Mouse (Mus musculus): ENCODE results near the gene Galnt7. TPM values are rescaled to one million over a fixed set of nuclear protein-coding genes. Genes with fewer than 3 reads are reported as not detected.
"Not testable (repeated sequence)": the region's sequence is repeated elsewhere in the genome, so short reads cannot be mapped to it uniquely, and the experiment has no call there.

Gene Galnt7
- polyA plus RNA-seq, 1 experiment from 2014 or later: 10.0 TPM

- H3K4me1 ChIP-seq: peaks cover 34% of the 10 kb centered on the region
- H3K27me3 ChIP-seq (replicated peaks): no peaks in the 10 kb centered on the region
- WGBS (ENCODE audit: insufficient replicate concordance): 74% methylated on average over 4 of the region's 4 CpGs
- no peak overlapping the region for H3K4me3 ChIP-seq
- H3K36me3 ChIP-seq: peaks cover 11% of the 10 kb centered on the region
- H3K9me3 ChIP-seq (replicated peaks): no peaks in the 10 kb centered on the region
- no peak for ATAC-seq
- no peak overlapping the region for H3K27ac ChIP-seq
- H3K9ac ChIP-seq: no peak overlapping the region
- no peak overlapping the region for H3K4me2 ChIP-seq
Observed at GRCm38 (mm10) chr8:57508657-57509056, 144.2 kb downstream of the Galnt7 start.

- Histone ChIP-seq H3K9ac (no peak overlapping the region), H3K4me1 (peaks cover 31% of the 10 kb centered on the region), H3K9me3 (replicated peaks) (no peaks in the 10 kb centered on the region), H3K4me3 (no peak overlapping the region), H3K27me3 (replicated peaks) (no peaks in the 10 kb centered on the region), H3K4me2 (0 out of 2 replicates have a peak overlapping the region, but pooled peaks have one; percentile 1), H3K36me3 (peaks cover under 1% of the 10 kb centered on the region; the same call in 1 of the 2 replicates), H3K27ac (no peak overlapping the region)
- 78% methylated on average over 4 of the region's 4 CpGs for WGBS (ENCODE audit: insufficient replicate concordance)
- no peak for ATAC-seq
Observed at GRCm38 (mm10) chr8:57507556-57508063, 145.2 kb downstream of the Galnt7 start.

- peak overlapping the region; percentile 47 for H3K4me2 ChIP-seq
- not testable (repeated sequence) for H3K27me3 ChIP-seq (replicated peaks); H3K4me3 ChIP-seq; H3K9me3 ChIP-seq (replicated peaks); H3K36me3 ChIP-seq
- peak; percentile 48; the same call in 1 of the 2 replicates for ATAC-seq
- peak overlapping the region; percentile 32; the same call in 1 of the 2 replicates for H3K27ac ChIP-seq
- 56% methylated on average over 1 of the region's 1 CpGs for WGBS (ENCODE audit: insufficient replicate concordance)
- peak overlapping the region; percentile 2; the same call in 1 of the 2 replicates for H3K9ac ChIP-seq
- H3K4me1 ChIP-seq: peaks cover 29% of the 10 kb centered on the region
Observed at GRCm38 (mm10) chr8:57505500-57505899, 147.3 kb downstream of the Galnt7 start.

- Histone ChIP-seq H3K27me3 (replicated peaks) (no peaks in the 10 kb centered on the region), H3K27ac (no peak overlapping the region), H3K9me3 (replicated peaks) (no peaks in the 10 kb centered on the region), H3K36me3 (no peaks in the 10 kb centered on the region), H3K4me1 (peaks cover 22% of the 10 kb centered on the region), H3K4me3 (no peak overlapping the region), H3K9ac (no peak overlapping the region), H3K4me2 (no peak overlapping the region)
- ATAC-seq: peak; percentile 60
- 41% methylated on average over 5 of the region's 5 CpGs for WGBS (ENCODE audit: insufficient replicate concordance)
Observed at GRCm38 (mm10) chr8:57503641-57504040, 149.2 kb downstream of the Galnt7 start.

- Histone ChIP-seq H3K27me3 (replicated peaks) (no peaks in the 10 kb centered on the region), H3K4me3 (no peak overlapping the region), H3K27ac (no peak overlapping the region)
Observed at GRCm38 (mm10) chr8:57498847-57499511, 153.9 kb downstream of the Galnt7 start.

GRCm38 (mm10) chr8:57498494-57498846, 154.4 kb downstream of the Galnt7 start:
- no peak for ATAC-seq
- Histone ChIP-seq H3K4me1 (no peaks in the 10 kb centered on the region), H3K4me2 (no peak overlapping the region), H3K9ac (no peak overlapping the region), H3K9me3 (replicated peaks) (no peaks in the 10 kb centered on the region), H3K27ac (no peak overlapping the region), H3K27me3 (replicated peaks) (no peaks in the 10 kb centered on the region), H3K4me3 (no peak overlapping the region), H3K36me3 (no peaks in the 10 kb centered on the region)
- WGBS (ENCODE audit: insufficient replicate concordance): 71% methylated on average over 8 of the region's 8 CpGs

More at GRCm38 (mm10) chr8:57498847-57499511, 153.9 kb downstream of the Galnt7 start:
- Histone ChIP-seq H3K4me1 (no peaks in the 10 kb centered on the region), H3K9me3 (replicated peaks) (no peaks in the 10 kb centered on the region), H3K4me2 (no peak overlapping the region), H3K9ac (no peak overlapping the region), H3K36me3 (no peaks in the 10 kb centered on the region)
- no peak for ATAC-seq
- 71% methylated on average over 17 of the region's 17 CpGs for WGBS (ENCODE audit: insufficient replicate concordance)

- Histone ChIP-seq H3K27me3 (replicated peaks) (no peaks in the 10 kb centered on the region), H3K36me3 (no peaks in the 10 kb centered on the region), H3K4me1 (peaks cover 27% of the 10 kb centered on the region), H3K9ac (no peak overlapping the region), H3K4me2 (no peak overlapping the region), H3K27ac (no peak overlapping the region), H3K4me3 (no peak overlapping the region), H3K9me3 (replicated peaks) (no peaks in the 10 kb centered on the region)
- no peak for ATAC-seq
- 49% methylated on average over 4 of the region's 4 CpGs for WGBS (ENCODE audit: insufficient replicate concordance)
Observed at GRCm38 (mm10) chr8:57491873-57492272, 161.0 kb downstream of the Galnt7 start.

- Histone ChIP-seq H3K4me2 (no peak overlapping the region), H3K36me3 (no peaks in the 10 kb centered on the region), H3K4me3 (no peak overlapping the region), H3K9ac (no peak overlapping the region), H3K9me3 (replicated peaks) (no peaks in the 10 kb centered on the region), H3K4me1 (peaks cover 39% of the 10 kb centered on the region), H3K27me3 (replicated peaks) (no peaks in the 10 kb centered on the region), H3K27ac (no peak overlapping the region; the same call in 1 of the 2 replicates)
- ATAC-seq: no peak
Observed at GRCm38 (mm10) chr8:57489896-57490295, 162.9 kb downstream of the Galnt7 start.

- H3K9me3 ChIP-seq (replicated peaks): no peaks in the 10 kb centered on the region
- peak overlapping the region; percentile 94; the same call in 1 of the 2 replicates for H3K4me2 ChIP-seq
- no peaks in the 10 kb centered on the region for H3K27me3 ChIP-seq (replicated peaks)
- H3K27ac ChIP-seq: peak overlapping the region; percentile 65
- 71% methylated on average over 1 of the region's 1 CpGs for WGBS (ENCODE audit: insufficient replicate concordance)
- H3K36me3 ChIP-seq: no peaks in the 10 kb centered on the region
- H3K4me3 ChIP-seq: no peak overlapping the region
- no peak overlapping the region for H3K9ac ChIP-seq
- no peak for ATAC-seq
- peaks cover 39% of the 10 kb centered on the region for H3K4me1 ChIP-seq
Observed at GRCm38 (mm10) chr8:57489366-57489765, 163.5 kb downstream of the Galnt7 start.

- Histone ChIP-seq H3K9ac (peak overlapping the region; percentile 84), H3K27ac (peak overlapping the region; percentile 94), H3K4me2 (peak overlapping the region; percentile 94), H3K27me3 (replicated peaks) (no peaks in the 10 kb centered on the region), H3K36me3 (peaks cover 3% of the 10 kb centered on the region; the same call in 1 of the 2 replicates), H3K4me3 (peak overlapping the region; percentile 89), H3K9me3 (replicated peaks) (no peaks in the 10 kb centered on the region), H3K4me1 (peaks cover 39% of the 10 kb centered on the region)
- WGBS (ENCODE audit: insufficient replicate concordance): under 1% methylated on average over 20 of the region's 25 CpGs
- ATAC-seq: peak; percentile 51
Observed at GRCm38 (mm10) chr8:57488312-57488765, 164.5 kb downstream of the Galnt7 start.

- peak; percentile 96 for ATAC-seq
- Histone ChIP-seq H3K36me3 (peaks cover 7% of the 10 kb centered on the region; the same call in 1 of the 2 replicates), H3K27me3 (replicated peaks) (no peaks in the 10 kb centered on the region), H3K9ac (peak within 1 kb of the TSS; percentile 90), H3K4me1 (peaks cover 39% of the 10 kb centered on the region), H3K9me3 (replicated peaks) (no peaks in the 10 kb centered on the region), H3K4me2 (peak within 1 kb of the TSS; percentile 94), H3K4me3 (peak within 1 kb of the TSS; percentile 89), H3K27ac (peak within 1 kb of the TSS; percentile 94)
- WGBS (ENCODE audit: insufficient replicate concordance): under 1% methylated on average over 65 of the region's 66 CpGs
Observed at GRCm38 (mm10) chr8:57487441-57488155, 165.2 kb downstream of the Galnt7 start, which contains the start of gene Sap30. Gene Sap30, minus strand, starts transcription at chr8:57487860.

Measured in liver, embryonic 12.5 days (tissue).